Mouse (Mus musculus): ENCODE results near the gene Rpgrip1l.

Gene Rpgrip1l

DNA sequence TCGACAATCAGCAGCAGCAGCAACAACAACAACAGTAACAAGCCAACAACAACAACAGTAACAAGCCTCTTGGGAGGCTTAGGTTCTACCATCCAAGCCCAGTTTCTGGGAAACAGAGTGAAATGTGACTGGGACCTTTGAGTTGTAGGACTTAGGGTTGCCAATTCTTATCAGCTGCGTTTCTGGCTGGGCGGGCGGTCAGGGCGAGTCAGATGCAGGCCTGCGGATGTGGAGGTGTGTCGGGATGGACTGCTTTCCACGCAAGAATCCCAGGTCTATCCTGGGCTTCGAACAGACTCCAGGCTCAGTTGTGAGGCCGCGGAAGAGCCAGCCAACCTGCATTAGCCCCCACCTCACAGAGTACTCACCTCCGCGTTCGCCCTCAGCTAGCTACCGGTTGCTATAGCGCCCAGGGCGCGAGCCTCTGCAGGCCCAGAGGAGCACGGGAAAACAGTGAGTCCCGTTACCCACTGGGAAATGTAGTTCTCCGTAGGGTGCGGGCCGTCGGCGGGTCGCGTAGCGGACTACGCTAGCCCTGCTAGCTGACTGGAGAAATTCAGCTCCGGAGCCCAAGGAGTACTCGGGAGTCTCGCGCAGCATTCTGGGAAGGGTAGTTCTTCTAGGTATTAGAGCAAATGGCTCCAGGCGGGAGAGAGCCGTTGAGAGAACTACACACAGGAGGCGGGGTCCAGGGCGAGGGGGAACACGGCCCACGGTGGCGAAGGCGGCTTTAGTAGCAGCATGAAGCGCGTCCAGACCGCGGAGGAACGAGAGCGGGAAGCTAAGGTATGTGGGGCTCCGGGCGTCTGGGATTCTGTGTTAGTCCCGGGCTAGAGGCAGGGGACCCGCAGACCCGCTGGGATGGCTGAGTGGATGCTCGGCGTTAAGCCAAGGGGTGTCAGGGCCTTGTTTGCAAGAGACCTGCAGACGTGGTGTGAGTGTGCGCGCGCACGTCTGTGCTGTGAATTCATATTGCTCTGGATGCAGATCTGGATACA, at the start of gene Rpgrip1l, which contains the start of gene Fto:
Rpgrip1l (minus strand) TSS at position 428 of the 998 bp plus-strand sequence.
Fto (plus strand) TSS at position 691 of the 998 bp plus-strand sequence.
- peak; percentile 95 for DNase-seq (ENCODE audit: low spot score)

DNA sequence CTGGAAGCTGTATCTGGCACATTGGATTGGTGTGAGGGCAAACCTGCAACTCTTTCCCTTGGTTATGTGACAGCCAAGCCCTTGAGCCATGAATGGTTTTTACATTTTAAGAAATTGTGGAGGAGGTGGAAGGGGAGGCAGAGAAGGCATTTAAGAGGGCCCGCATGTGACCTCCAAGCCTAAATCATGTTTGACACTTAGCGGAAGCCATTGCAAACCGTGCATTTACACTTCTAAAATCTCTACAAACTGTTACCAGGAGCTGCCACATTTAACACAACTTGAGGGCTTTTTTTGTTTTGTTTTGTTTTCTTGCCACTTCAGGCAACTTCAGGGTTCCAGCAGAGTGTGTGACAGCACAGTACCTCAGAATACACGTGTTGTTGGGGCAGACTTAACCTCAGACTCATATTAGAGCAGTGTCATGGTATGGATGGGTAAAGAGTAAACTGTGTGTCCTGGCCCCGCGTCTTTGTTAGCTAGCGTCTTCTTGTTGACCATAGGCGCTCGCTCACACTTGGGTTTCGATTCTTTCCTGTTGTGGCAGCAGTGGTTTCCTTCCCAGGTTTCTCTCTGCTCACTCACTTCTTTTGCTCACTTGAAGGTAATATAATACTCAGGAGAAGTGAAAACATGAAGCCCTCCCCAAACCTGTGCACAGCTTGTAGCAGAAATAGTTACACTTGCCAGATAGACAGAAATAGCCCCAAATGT, 47.7 kb upstream of the Rpgrip1l start:
- no peak for DNase-seq (ENCODE audit: low spot score)

DNA sequence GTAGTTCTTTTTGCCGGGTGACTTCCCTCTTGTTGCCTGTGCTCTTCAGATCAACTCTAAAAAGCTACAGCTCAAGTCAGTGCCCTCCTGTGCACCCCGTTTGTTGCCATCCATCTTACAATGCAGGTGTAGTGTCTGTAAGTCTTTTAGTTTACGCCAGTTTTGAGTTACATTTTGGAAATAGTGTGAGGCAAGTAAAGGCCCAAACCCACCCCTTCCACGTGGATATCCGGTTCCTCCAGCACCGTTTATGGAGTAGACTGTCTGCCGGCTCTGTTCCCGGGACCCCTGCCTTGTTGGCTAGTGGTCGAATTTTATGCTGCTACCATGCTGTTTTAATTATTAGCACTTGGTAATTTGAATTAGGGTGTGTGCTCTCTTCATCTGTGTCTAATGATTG, 46.4 kb upstream of the Rpgrip1l start:
- no peak for DNase-seq (ENCODE audit: low spot score)

DNA sequence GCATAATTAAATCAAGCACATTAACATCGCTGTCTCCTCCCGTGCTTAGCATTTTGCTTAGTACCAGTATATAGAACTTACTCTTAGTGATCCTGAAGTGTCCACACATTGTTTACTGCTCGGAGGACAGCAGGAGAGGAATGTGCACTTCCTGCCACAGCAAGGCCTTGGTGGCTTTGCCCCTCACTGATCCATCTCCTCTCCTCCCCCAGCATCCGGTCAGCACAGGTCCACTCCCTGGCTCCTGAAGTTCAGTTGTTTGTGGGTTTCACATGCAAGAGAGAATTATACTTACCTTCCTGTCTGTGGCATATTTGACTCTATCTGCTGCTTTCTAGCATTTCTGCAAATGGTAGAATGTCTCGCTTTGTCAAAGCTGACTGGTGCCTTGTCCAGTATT, 45.0 kb upstream of the Rpgrip1l start:
- DNase-seq (ENCODE audit: low spot score): no peak

DNA sequence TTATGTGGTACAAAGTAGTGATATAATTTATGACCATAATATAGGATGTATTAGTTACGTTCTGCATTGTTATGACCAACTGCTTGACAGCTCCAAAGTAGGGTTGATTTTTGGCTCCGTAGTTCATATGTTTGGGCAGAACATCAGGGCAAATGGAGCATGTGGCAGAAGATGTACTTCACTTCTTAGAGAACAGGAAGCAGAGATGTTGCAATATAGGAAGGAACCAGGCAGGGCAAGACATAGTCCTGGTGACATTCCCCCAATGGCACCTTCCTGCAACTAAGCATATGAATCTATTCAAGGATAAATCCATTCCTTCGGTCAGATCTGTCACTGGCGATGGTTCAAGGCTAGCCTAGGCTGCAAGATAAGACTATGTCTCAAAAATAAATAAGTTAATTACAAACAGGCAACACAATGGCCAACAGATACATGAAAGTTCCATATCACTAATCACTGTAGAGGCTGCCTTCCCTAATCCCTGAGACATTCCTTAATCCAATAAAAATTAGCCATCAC, 44.5 kb upstream of the Rpgrip1l start:
- DNase-seq (ENCODE audit: low spot score): no peak

DNA sequence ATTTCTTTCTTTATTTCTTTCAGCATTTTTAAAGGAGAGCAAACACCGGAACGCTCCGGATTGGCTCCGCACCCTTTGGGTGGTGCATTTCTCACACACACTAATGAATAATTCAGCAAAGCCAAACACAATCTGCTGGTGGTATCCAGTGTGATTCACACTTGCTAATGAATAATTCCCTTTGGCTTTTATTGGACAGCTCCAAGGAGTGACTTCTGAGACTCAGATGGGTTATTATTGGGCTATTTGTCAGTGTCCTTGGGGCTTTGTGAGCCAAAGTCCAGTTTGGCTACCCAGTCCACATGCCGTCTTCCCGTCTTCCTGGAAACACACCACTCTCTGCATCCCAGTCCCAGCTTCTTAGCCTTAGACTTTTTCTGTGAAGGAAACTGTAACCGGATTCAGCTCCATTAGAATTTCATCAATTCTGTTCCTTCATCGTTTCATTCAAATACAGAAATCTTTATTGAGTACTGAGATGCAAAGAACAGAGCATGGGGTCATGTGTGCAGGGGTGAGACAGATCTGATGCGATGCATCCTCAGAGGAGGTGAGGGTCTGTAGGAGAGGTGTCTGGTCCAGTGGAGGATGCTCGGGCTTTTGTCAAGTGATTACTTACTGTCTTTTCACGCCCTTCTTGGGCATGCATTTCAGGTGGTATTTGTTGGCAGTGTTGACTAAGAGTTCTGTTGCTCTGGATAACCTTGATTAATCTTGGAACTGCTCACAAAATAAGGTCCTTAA, 43.1 kb upstream of the Rpgrip1l start:
- DNase-seq (ENCODE audit: low spot score): no peak

DNA sequence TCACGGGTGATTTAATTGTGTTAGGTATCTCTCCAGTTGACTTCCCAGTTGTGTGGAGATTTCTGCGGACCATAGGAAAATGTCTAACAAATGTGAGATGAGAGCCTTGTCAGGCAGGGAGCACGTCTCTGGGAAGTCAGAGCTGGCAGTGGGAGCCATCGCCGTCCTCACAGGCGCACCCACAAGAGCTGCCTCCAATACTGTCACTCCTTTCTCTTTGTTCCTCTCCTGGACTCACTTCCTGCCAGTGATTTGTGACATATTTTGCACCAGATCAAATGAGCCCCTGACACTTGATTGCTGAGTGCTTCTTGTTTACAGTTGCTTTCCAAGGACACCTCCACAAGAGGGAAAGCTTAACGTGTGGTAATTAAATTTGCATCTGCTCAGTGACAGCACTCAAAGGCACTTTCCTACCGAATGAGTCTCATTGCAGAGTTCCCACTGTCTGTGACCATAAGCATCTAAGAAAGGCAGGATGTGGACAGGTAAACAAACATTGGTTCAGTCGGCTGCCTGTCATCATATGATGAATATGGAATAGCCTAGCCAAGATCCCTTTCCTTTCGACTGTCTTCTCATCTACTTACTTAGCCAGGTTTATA, 42.3 kb upstream of the Rpgrip1l start:
- DNase-seq (ENCODE audit: low spot score): no peak

DNA sequence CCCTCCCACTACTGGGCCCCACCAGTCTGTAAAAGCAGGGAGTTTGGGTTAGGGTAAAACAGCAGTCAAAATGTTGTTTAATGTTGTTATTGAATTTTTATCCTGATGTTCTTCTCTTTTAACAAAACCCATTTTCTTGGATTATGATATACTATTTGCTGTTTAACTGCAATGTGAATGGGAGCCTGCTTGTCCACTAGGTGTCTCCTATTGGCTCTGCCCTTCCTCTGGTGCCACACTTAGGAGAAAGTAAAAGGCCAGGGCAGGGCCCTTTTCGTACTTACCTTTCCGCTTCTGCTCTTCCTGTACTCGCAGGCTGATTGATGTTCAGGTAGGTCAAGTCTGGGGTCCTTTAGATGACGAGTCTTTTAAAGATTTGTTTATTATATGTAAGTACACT, 40.8 kb upstream of the Rpgrip1l start:
- no peak for DNase-seq (ENCODE audit: low spot score)

DNA sequence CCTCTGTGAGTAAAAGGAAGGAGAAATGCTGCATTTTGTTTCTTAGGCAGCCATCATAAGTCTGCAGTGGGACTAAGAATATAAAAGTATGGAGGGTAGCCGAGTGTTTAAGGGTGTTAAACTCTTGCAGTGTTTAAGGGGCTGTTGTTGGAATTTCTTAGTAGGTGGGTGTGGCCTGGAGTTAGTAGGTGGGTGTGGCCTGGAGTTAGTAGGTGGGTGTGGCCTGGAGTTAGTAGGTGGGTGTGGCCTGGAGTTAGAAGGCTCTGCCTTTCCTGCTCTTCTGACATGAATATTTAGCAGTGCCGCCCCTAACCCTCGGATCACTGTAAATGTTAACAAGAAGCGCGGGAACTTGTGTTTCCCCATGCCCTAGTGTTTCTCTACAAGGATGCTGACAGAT, 40.0 kb upstream of the Rpgrip1l start:
- DNase-seq (ENCODE audit: low spot score): no peak

DNA sequence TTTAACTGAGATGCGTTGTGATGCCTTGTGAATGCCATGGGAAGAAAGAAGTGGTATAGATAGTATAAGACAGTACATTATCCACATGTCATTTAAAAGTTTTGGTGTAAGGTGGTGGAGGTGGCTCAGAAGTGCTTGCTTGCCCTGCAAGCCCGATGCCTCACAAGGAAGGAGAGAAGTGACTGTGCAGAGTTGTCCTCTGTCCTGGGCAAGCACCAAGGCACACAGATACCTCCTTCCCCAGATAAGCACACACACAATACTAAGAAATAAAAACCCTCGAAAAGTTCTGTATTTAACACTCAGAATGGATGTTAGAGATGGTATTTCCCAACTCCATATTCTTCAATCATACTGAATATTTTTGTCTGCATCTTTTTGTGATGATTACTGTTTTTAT, 39.5 kb upstream of the Rpgrip1l start:
- no peak for DNase-seq (ENCODE audit: low spot score)

DNA sequence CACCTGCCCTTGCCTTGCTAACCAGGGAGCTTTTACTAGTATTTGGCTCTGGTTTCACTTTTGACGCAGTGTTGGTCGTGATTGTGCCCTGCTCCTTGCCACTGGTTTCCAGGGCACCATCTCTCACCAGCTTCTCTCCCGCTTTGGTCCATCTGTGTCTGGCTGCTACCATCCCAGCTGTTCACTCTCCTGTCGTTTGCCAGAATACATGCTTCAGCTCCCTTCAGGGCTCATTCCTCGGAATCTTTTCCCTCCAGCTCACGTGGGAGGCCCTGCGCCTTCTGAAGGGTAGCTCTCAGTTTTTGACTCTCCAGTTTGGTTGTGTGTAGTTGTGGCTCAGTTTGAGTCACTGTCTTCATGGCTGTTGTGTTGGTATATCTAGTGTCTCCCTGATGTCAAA, 37.6 kb upstream of the Rpgrip1l start:
- no peak for DNase-seq (ENCODE audit: low spot score)

DNA sequence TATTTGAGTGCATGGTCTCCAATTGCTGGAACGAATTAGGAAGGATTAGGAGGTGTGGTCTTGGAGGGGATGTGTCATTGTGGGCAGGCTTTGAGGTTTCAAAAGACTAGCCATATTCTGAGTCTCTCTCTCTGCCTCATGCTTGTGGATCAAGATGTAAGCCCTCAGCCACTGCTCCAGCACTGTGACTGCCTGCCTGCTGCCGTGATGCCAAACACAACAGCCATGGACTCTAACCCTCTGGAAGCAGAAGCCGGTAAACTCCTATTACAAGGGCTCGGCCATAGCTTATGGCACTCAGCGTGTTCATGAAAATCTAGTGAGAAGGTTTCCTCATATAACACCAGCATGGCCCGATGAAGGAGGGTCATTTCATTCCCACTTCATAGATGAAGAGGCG, 36.8 kb upstream of the Rpgrip1l start:
- DNase-seq (ENCODE audit: low spot score): no peak

DNA sequence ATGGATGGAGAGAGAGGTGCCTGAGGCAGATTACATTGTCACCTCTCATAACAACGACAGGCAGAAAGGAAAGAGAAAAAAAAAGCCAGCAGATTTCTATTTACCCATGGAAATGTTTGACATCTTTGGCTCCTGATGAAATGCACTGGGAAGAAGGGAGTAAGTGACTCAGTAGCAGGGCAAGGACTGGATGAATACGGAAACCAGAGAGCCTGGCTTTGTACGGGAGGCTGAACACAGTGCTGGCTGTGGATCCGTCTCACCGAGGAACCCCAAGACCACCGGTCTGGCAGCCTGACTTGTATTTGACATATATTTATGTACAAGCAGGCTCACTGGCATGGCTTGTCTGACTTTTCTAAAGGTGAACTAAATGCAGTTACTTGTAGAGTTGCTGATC, 34.5 kb upstream of the Rpgrip1l start:
- DNase-seq (ENCODE audit: low spot score): no peak

DNA sequence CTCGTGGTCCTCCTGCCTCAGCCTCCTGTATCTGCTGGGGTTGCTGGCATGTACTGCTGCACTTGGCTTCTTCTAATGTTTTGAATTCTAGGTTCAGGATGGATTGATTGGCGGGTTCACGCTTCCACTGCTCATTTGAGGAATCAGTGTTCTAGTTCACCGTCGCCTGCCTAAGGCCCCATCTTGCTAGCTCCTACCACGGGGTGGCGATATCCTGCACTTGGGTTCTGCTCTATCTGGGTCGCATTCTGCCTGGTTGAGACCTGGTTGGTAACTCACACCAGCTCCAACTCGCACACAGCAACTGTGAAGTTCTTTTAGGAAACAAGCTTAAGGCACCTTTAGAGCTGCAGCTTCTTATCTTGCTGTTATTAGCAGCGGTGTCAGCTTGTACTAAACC, 34.1 kb upstream of the Rpgrip1l start:
- DNase-seq (ENCODE audit: low spot score): no peak

DNA sequence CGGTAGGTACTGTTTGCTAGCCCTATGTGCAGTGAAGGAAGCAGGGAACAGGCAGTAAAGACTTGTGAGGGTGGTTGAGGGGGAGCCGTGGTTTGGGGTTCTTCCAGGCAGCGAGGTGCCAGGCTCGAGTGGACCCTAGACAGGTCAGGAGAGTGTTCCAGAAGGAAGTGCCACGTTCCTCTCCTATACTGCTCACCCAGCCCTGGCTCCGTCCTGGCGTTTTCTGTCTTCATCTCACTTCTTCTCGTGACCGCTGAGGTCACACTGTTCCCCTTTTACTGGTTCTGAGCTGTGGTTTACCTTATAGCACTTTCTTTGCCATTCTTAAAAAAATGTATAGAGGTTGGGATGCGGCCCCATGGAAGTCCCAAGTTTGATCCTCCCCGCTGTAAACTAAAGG, 31.6 kb upstream of the Rpgrip1l start:
- no peak for DNase-seq (ENCODE audit: low spot score)

DNA sequence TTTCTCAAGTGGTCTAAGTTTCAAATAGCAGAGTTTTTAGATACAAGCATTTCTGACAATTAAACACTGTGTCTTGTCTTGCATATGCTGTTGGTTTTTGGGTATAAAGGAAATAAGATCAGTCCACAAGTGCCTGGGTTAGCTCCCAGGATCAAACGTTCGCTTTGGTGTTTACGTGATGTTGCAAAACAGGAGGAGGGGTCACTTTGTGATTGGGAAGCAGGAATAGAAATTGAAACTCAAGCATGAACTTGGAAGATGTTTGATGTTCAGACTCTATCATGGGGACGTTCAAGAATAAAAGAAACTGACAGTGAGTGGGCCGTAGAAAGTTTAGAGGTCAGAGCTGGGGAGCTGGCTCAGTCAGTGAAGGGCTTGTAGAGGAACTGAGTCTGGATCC, 29.7 kb upstream of the Rpgrip1l start:
- DNase-seq (ENCODE audit: low spot score): no peak

DNA sequence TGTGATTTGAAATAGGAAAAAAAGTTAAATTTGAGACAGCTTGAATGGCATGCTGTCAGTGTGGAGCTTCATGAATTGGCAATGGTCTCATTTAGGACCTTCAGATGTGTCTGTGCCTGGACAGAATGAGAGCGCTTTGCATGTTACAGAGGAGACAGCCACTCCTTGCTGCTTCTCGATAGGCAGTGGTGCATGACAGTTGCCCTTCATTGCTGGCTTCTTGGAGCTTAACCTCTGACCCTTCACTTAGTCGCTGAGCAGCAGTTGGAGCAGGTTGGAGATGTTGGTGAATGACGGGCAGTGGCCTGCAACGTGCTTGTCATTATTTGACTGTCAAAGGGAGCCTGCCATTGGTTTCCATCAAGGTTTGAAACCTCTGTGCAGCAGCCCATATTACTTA, 29.1 kb upstream of the Rpgrip1l start:
- no peak for DNase-seq (ENCODE audit: low spot score)

DNA sequence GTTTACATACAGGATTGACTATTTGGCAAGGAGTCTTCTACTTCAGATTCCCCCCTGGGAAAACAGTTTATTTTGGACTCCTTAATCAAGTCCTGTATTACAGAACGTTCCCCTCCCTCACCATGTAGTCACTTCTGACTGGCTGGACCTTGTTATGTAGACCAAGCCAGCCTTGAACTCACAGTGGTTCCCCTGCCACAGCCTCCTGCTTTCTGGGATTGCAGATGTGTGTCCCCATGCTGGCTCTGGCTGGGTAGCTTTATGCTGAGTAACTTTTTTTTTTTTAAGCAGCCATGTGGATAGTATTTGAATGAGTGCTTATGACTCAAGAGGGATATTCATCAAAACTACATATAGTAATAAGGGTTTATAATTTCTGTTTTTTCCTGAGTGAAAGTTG, 27.7 kb upstream of the Rpgrip1l start:
- DNase-seq (ENCODE audit: low spot score): no peak

DNA sequence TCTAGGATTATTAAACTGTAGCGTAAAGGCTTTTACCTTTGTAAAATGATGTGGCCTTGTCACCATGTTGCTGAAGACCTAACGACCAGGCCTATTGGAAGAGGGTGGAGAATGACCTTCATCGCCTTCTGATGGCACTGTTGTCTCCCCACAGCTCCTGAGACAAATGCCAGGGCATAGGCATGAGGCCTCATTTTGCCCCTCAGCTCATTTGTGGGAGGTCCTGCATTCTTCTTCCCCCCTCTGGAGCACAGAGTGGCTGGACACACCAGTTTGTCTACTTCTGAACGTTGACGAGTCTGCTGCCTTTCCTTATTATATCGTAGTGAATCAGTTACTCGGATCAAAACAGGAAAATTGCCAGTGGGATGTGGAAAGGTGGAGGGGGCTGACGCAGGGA, 26.6 kb upstream of the Rpgrip1l start:
- DNase-seq (ENCODE audit: low spot score): no peak

DNA sequence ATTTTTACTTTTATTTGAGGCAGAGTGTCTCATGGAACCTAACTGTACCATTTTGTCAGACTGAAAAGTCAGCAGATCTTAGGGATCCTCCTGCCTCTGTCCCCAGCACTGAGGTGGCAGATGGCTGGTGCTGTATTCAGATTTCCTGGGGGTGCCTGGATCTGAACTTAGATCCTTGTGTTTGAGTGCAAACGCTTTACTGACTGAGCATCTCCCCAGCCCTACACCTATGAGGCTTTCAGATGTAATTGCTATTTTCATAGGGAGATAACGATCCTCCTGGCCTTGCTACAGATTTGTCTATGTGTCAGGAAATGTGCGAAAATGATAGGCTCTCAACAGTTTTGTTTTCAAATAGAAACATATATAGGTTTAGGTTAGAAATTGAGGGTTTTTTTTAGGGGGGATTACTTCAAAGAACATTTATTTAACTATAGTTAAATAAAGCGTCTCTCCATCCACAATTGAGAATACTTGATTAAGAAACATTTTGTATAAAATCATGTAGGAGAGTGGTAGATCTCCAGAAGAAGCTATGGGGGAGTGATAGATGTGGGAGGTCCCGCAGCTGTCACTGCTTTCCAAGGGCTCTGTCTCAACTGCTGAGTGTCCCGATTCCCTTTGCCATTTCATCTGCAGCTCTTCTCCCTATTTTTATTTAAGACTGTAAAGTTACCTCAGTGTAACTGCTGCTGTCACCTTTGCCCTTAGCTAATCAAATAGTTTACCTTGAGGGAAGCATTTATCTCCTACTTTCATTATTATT, 25.5 kb upstream of the Rpgrip1l start:
- no peak for DNase-seq (ENCODE audit: low spot score)

DNA sequence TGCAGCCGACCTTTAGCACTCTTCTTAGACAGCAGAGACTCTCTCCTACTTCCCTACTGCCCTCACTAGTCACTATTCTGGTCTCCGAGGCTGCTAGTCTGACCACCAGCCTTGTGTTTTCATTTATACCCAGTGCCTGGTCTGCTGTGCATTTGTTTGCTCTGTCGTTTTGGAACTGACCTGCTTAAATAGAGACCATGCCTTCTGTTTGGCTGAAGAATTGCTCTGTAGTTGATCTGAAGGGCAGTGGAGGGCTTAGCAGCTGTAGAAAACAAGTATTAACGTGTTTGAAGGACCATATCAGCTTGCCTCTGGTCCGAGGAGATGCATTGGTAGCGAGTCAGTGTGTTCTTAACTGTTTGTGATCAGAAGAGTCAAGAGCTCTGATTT, 16.4 kb upstream of the Rpgrip1l start:
- no peak for DNase-seq (ENCODE audit: low spot score)

Data from layer of hippocampus, adult 9-10 months (tissue).